Mouse (Mus musculus) midbrain, postnatal 0 days (tissue): ENCODE results near the gene Smad3. TPM values are rescaled to one million over a fixed set of nuclear protein-coding genes. Genes with fewer than 3 reads are reported as not detected.
A peak's percentile ranks its signal among the peaks of the same experiment; 100 is the strongest.

ENCODE experiments used
- ATAC-seq: fragments of 200-750 bp; cut with Nextera tagmentation; 2 replicates; pipeline ENCODE4 v1.8.0; 2017; ENCODE audit warnings: moderate number of reproducible peaks, mild to moderate bottlenecking, moderate TSS enrichment, moderate library complexity; ENCODE audit not compliant: low FRiP score
- DNase-seq: peaks from one replicate; pipeline ENCODE4 v3.0.0-alpha.2; 2015; ENCODE audit warnings: low spot score
- H3K27ac ChIP-seq: fragments of 300-500 bp; sonication (generic); 2 replicates; pipeline ENCODE4 v1.5.1; 2014; ENCODE audit warnings: low read depth, mild to moderate bottlenecking, low read length, mixed read lengths
- H3K27me3 ChIP-seq: fragments of 300-500 bp; sonication (generic); 2 replicates; pipeline ENCODE4 v1.6.1; 2014; ENCODE audit warnings: low read length, control low read depth, mixed read lengths; ENCODE audit not compliant: insufficient read depth
- H3K36me3 ChIP-seq: fragments of 300-500 bp; sonication (generic); 2 replicates; pipeline ENCODE4 v1.6.1; 2014; ENCODE audit warnings: low read length, control low read depth, mixed read lengths; ENCODE audit not compliant: insufficient read depth
- H3K4me1 ChIP-seq: fragments of 300-500 bp; sonication (generic); 2 replicates; pipeline ENCODE4 v1.6.1; 2014; ENCODE audit warnings: mild to moderate bottlenecking, control low read depth, antibody characterized with exemption, low read length, mixed read lengths; ENCODE audit not compliant: insufficient read depth
- H3K4me2 ChIP-seq: fragments of 300-500 bp; sonication (generic); 2 replicates; pipeline ENCODE4 v1.6.1; 2014; ENCODE audit warnings: low read depth, mild to moderate bottlenecking, low read length, mixed read lengths; ENCODE audit not compliant: poor library complexity, severe bottlenecking
- H3K4me3 ChIP-seq: fragments of 300-500 bp; sonication (generic); 2 replicates; pipeline ENCODE4 v1.5.1; 2014; ENCODE audit warnings: low read depth, mild to moderate bottlenecking, low read length, moderate library complexity
- H3K9ac ChIP-seq: fragments of 300-500 bp; sonication (generic); replicated peaks from 2 replicates; pipeline ENCODE4 v1.6.1; 2014; ENCODE audit warnings: mild to moderate bottlenecking, low read length, moderate library complexity, mixed read lengths; ENCODE audit not compliant: poor library complexity, severe bottlenecking
- H3K9me3 ChIP-seq: fragments of 300-500 bp; sonication (generic); 2 replicates; pipeline ENCODE4 v1.6.1; 2016; ENCODE audit warnings: low read length, control low read depth
- CTCF ChIP-seq: IDR thresholded peaks from 2 replicates; pipeline ENCODE4 v1.5.1; 2016; ENCODE audit warnings: antibody characterized with exemption, mild to moderate bottlenecking
- WGBS: fragments of 180-500 bp; shearing (Covaris S2); extraction: QIAGEN DNeasy Blood & Tissue Kit; methylation state at CpG from one replicate; pipeline ENCODE4 v1.1.7; 2014; 5-methylcytosine and 5-hydroxymethylcytosine counted together
- polyA plus RNA-seq: library from polyadenylated mRNA; unstranded; fragments of >200 nt; fragmentation: Nextera tagmentation; extraction: Ambion mirVana; gene quantifications from 2 replicates; pipeline ENCODE4 v1.2.1, GENCODE M21; 2015
- total RNA-seq: library from RNA; depleted of rRNA; stranded (reverse); fragments of >200 nt; gene quantifications from 2 replicates; pipeline ENCODE4 v1.2.3, GENCODE M21; 2014

Smad3 gene
- total and polyA plus RNA-seq, 2 experiments from 2014 or later = 4.0 to 20.6 TPM

GRCm38 (mm10) chr9:63722350-63722749 lies 35.4 kb downstream of the Smad3 start:
- ATAC-seq (no peak), DNase-seq (no peak)
- Histone ChIP-seq H3K36me3 (no peaks in the 10 kb centered on the region), H3K4me2 (no peak overlapping the region), H3K27ac (no peak overlapping the region), H3K9ac (no peak overlapping the region), H3K4me3 (no peak overlapping the region), H3K27me3 (no peaks in the 10 kb centered on the region), H3K4me1 (no peaks in the 10 kb centered on the region), H3K9me3 (no peaks in the 10 kb centered on the region)
- WGBS = 95% methylated on average over 7 of the region's 7 CpGs
- no peak for TF ChIP-seq CTCF

- Histone ChIP-seq H3K36me3 (no peaks in the 10 kb centered on the region), H3K4me1 (0 out of 2 replicates have a peak, but pooled peaks cover 2% of the 10 kb centered on the region), H3K9me3 (no peaks in the 10 kb centered on the region), H3K27ac (0 out of 2 replicates have a peak overlapping the region, but pooled peaks have one; percentile 7), H3K9ac (no peak overlapping the region), H3K4me2 (no peak overlapping the region), H3K27me3 (no peaks in the 10 kb centered on the region), H3K4me3 (no peak overlapping the region)
- no peak for TF ChIP-seq CTCF
- ATAC-seq (no peak), DNase-seq (no peak)
- WGBS = 83% methylated on average over 9 of the region's 9 CpGs
These were observed 36.1 kb downstream of the Smad3 start for GRCm38 (mm10) chr9:63721573-63722275.

- Histone ChIP-seq H3K27me3 (no peaks in the 10 kb centered on the region), H3K27ac (no peak overlapping the region), H3K9ac (no peak overlapping the region), H3K9me3 (no peaks in the 10 kb centered on the region), H3K4me2 (no peak overlapping the region), H3K4me1 (0 out of 2 replicates have a peak, but pooled peaks cover 2% of the 10 kb centered on the region), H3K4me3 (no peak overlapping the region), H3K36me3 (no peaks in the 10 kb centered on the region)
- no peak for ATAC-seq
- 75% methylated on average over 6 of the region's 6 CpGs for WGBS
- DNase-seq = no peak
- TF ChIP-seq CTCF = no peak
These were observed 37.1 kb downstream of the Smad3 start for GRCm38 (mm10) chr9:63720715-63721114.

DNA sequence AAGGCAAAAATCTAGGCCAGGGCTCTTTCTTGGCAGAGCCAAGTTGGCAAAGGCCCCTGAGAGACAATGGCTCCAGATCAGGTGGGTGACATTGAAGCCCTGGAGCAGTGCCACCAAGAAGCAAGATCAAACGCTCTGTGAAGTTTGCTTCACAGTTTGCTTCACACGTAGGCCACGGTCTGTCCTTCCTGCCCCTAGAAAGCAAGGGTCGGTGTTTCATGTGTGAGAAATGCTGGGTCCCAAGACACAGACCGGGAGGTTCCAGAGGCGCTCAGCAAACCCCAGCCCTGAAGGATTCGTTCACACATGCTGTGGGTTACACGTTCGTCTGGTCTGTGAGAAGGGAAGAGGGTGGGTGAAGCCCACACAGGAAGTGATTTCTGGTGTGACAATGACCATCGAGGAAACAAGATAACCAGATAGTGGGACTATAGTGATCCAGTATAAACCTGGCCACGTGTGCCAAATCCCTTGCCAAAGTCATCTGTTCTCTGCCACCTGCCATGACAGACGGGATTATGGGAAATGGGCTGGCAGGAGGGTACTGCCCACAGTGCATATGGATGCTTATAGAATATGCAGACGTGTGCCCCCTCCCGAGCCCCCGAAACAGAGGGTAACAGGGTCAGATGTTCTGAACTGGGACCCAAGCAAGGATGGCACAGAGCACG lies 37.9 kb downstream of the Smad3 start:
- WGBS = 80% methylated on average over 16 of the region's 16 CpGs
- TF ChIP-seq CTCF = no peak
- Histone ChIP-seq H3K27ac (no peak overlapping the region), H3K4me1 (0 out of 2 replicates have a peak, but pooled peaks cover 2% of the 10 kb centered on the region), H3K4me3 (no peak overlapping the region), H3K27me3 (no peaks in the 10 kb centered on the region), H3K36me3 (no peaks in the 10 kb centered on the region), H3K9ac (no peak overlapping the region), H3K4me2 (no peak overlapping the region), H3K9me3 (no peaks in the 10 kb centered on the region)
- ATAC-seq (no peak), DNase-seq (no peak)

DNA sequence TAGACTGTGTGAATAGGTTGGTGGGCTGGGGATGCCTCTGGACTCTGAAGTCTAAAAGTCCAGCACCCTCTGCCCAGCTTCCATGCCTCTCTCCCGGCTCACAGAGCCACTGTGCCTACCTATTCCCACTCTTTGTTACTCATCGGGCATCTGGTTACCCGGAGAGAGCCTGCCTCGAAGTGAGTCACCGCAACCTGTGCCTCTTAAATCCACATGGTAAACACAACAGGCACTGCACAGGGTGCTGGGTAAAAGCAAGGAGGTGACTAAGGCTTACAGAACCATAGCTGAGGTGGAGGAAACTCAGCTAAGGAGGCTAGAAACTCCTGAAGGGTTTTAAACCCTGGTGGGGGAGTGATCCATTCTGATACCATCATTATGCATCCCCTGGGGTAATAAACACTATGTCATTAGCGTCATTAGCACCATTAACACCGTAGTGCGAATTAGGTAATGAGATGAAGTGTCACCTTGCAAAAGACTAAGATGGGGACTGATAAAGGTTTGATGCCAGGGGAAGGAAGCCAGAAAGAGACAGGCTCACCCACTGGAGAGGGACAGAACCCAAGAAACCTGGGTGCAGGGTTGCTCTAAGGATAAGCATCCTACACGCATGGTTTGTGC lies 38.9 kb downstream of the Smad3 start:
- Histone ChIP-seq H3K4me2 (no peak overlapping the region), H3K27ac (no peak overlapping the region), H3K9me3 (no peaks in the 10 kb centered on the region), H3K4me1 (0 out of 2 replicates have a peak, but pooled peaks cover 2% of the 10 kb centered on the region), H3K27me3 (no peaks in the 10 kb centered on the region), H3K36me3 (no peaks in the 10 kb centered on the region), H3K9ac (no peak overlapping the region), H3K4me3 (no peak overlapping the region)
- ATAC-seq (no peak), DNase-seq (no peak)
- 89% methylated on average over 9 of the region's 9 CpGs for WGBS
- no peak for TF ChIP-seq CTCF

DNA sequence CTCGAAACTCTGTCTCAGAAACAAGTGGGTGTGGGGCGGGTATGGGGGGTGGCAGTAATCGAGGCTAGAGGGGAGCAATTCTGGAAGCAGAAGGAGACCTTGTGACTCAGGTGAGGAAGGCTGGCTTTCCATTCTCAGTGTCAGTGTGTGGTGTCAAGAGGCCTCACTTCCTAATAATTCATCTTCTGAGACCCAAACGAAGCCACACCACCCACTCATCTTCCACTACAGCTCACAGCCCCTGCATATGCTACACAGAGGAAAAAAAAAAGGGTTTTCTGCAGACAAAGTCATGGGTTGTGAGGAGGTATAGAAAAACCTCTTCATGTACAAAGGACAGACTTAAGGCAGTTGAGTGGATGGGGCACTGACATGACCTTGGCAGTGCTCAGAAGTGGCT lies 39.6 kb downstream of the Smad3 start:
- 98% methylated on average over 4 of the region's 4 CpGs for WGBS
- no peaks in the 10 kb centered on the region for H3K9me3 ChIP-seq
- TF ChIP-seq CTCF = no peak
- no peak overlapping the region for H3K27ac ChIP-seq
- H3K4me3 ChIP-seq = no peak overlapping the region
- no peak for DNase-seq
- no peak for ATAC-seq
- H3K9ac ChIP-seq = no peak overlapping the region
- H3K4me2 ChIP-seq = no peak overlapping the region
- no peaks in the 10 kb centered on the region for H3K27me3 ChIP-seq
- H3K36me3 ChIP-seq = no peaks in the 10 kb centered on the region
- 0 out of 2 replicates have a peak, but pooled peaks cover 2% of the 10 kb centered on the region for H3K4me1 ChIP-seq
